Mouse (Mus musculus): ENCODE results near the gene Wasf2. TPM values are rescaled to one million over a fixed set of nuclear protein-coding genes. Genes with fewer than 3 reads are reported as not detected.

The Wasf2 gene
- polyA plus RNA-seq, 1 experiment, result 163 TPM

DNA sequence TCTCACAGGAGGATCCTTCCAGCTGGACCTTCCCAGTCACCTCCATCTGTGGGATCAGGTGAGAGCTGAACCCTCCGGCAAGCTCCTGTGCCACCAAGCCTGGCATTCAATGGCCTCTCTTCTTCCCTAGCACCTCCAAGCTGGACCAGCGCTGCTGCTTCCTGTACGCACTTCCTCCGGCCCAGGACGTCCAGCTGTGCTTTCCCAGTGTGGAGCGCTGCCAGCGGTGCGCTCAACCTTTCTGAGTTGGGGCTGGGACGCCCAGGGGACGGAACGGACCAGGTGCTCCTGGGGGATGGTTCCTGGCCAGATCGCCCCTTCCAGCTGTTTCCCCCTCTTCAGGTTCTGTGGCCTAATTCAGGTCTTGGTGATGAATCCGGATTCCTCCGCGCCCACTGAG, 116.8 kb downstream of the Wasf2 start:
- 93% methylated on average over 15 of the region's 15 CpGs for WGBS
- Histone ChIP-seq H3K27ac (ENCODE audit: control insufficient read depth, insufficient read depth, low read length) (no peak overlapping the region), H3K4me1 (replicated peaks; ENCODE audit: control insufficient read depth, insufficient read depth, low read length) (peaks cover 30% of the 10 kb centered on the region), H3K4me3 (ENCODE audit: control insufficient read depth, insufficient read depth, low read length) (no peak overlapping the region), H3K36me3 (ENCODE audit: control insufficient read depth, insufficient read depth, low read length) (no peaks in the 10 kb centered on the region), H3K27me3 (ENCODE audit: control insufficient read depth, insufficient read depth, low read length) (no peaks in the 10 kb centered on the region)
- TF ChIP-seq POLR2A (IDR thresholded peaks at IDR 0.05; ENCODE audit: control insufficient read depth, extremely low read depth, insufficient read depth, low read length, poor library complexity) (no peak), CTCF (IDR thresholded peaks at IDR 0.05; ENCODE audit: borderline replicate concordance, control insufficient read depth, extremely low read depth, insufficient read depth, low read length, poor library complexity) (no peak)
- no peak for DNase-seq

DNA sequence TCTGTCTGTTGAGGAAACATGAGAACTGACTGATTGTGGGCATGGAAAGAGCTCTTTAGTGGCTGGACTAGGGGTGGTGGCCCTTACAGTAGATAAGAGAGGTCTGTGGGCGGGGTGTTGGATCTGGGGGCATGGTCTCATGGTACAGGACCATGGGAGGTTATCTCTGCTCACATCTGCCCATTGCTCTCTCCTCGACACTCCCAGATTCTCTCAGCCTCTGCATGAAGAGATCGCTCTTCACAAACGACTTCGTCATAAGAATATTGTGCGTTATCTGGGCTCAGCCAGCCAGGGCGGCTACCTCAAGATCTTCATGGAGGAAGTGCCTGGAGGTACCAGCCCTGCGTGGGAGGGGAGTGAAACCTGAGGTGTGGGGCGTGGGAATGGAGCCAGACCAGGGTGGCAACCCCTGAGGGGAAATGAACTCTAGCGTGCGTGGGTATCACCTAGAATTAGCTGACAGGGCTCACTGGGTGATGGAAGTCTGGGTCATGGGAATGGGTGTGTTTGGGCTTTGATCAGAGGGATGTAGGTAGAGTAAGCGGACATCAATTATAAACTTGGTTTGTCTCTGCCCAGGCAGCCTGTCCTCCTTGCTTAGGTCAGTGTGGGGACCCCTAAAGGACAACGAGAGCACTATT, 117.6 kb downstream of the Wasf2 start:
- H3K27ac ChIP-seq (ENCODE audit: control insufficient read depth, insufficient read depth, low read length), result no peak overlapping the region
- no peak for DNase-seq
- peaks cover 30% of the 10 kb centered on the region for H3K4me1 ChIP-seq (replicated peaks; ENCODE audit: control insufficient read depth, insufficient read depth, low read length)
- no peak overlapping the region for H3K4me3 ChIP-seq (ENCODE audit: control insufficient read depth, insufficient read depth, low read length)
- TF ChIP-seq CTCF (IDR thresholded peaks at IDR 0.05; ENCODE audit: borderline replicate concordance, control insufficient read depth, extremely low read depth, insufficient read depth, low read length, poor library complexity) (no peak), POLR2A (IDR thresholded peaks at IDR 0.05; ENCODE audit: control insufficient read depth, extremely low read depth, insufficient read depth, low read length, poor library complexity) (no peak)
- 73% methylated on average over 13 of the region's 13 CpGs for WGBS
- no peaks in the 10 kb centered on the region for H3K27me3 ChIP-seq (ENCODE audit: control insufficient read depth, insufficient read depth, low read length)
- no peaks in the 10 kb centered on the region for H3K36me3 ChIP-seq (ENCODE audit: control insufficient read depth, insufficient read depth, low read length)

Other genes starting within 250 kb of the Wasf2 start
- 14.0 and 16.1 TPM in 2 replicates for gene Stx12, start 246.0 kb upstream of the Wasf2 start, polyA plus RNA-seq (2012; rRNA removed)
- 15.0 and 15.1 TPM in 2 replicates for gene Fam76a, start 207.9 kb upstream of the Wasf2 start, polyA plus RNA-seq (2012; rRNA removed)
- gene Fgr, start 156.4 kb upstream of the Wasf2 start, polyA plus RNA-seq (2012; rRNA removed), result 15.3 and 15.8 TPM in 2 replicates
- gene Ahdc1, start 119.2 kb upstream of the Wasf2 start, polyA plus RNA-seq (2012; rRNA removed), result 59.8 and 78.9 TPM in 2 replicates
- gene Cd164l2, start 81.6 kb downstream of the Wasf2 start, polyA plus RNA-seq (2012; rRNA removed), result 0.90 and 1.1 TPM in 2 replicates
- gene Gpr3, start 82.0 kb downstream of the Wasf2 start, polyA plus RNA-seq (2012; rRNA removed), result 0.15 TPM in 1 of 2 replicates, not detected in the other
- 2.8 and 4.6 TPM in 2 replicates for gene Map3k6, start 110.3 kb downstream of the Wasf2 start, polyA plus RNA-seq (2012; rRNA removed)
- gene Sytl1, start 132.6 kb downstream of the Wasf2 start, polyA plus RNA-seq (2012; rRNA removed), result 39.7 and 45.2 TPM in 2 replicates
- gene Tmem222, start 147.3 kb downstream of the Wasf2 start, polyA plus RNA-seq (2012; rRNA removed), result 134 and 143 TPM in 2 replicates
- 107 and 124 TPM in 2 replicates for gene Wdtc1, start 223.0 kb downstream of the Wasf2 start, polyA plus RNA-seq (2012; rRNA removed)
- 77.9 and 89.8 TPM in 2 replicates for gene Slc9a1, start 239.2 kb downstream of the Wasf2 start, polyA plus RNA-seq (2012; rRNA removed)

Measured in thymus, adult 2 months (tissue).